Mouse (Mus musculus) heart, postnatal 14 days (tissue): ENCODE data around the gene Ptprm. TPM values are rescaled to one million over a fixed set of nuclear protein-coding genes. Genes with fewer than 3 reads are reported as not detected.
A peak's percentile ranks its signal among the peaks of the same experiment; 100 is the strongest.

Source experiments
- DNase-seq, 2 experiments: peaks; one replicate each; pipeline ENCODE4 v3.0.0; 2021 to 2022
- intact Hi-C: fragments of 180-260 bp; cut with DNase I; formaldehyde crosslinking; loops from one replicate; pipeline ENCODE4 v1.15.1; 2025
- total RNA-seq, 2 experiments: library from RNA; stranded (reverse); gene quantifications; 2 replicates each; pipeline ENCODE4 v1.2.3; 2021

Gene Ptprm
- total RNA-seq, 2 experiments from 2014 or later, result 100 to 104 TPM

DNA sequence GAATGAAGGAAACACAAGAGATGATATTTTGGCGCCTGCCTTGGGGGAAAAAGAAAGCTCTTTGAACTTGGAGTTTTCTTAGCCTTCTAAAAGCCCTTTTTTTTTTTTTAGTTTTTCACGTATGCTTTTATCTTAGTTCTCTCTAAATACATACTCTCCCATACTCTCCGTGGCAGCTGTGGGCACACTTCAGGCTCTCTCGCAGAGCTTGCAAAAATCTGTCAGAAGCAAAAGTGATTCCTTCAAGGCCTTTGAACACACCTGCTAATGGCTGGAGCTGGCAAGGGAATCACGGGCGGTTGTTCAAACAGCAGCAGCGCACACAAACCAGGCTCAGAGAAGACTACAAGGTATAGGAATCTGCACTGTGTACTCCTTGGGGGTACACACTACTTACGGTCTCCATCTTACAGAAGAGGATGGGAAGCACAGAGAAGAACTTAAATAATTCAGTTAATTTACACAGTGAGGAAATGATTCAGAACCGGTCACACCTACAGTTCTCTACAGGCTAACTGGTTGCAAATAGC lies 55.9 kb downstream of the Ptprm start:
- intact Hi-C loops, result no loop called here
- no peak for DNase-seq

DNA sequence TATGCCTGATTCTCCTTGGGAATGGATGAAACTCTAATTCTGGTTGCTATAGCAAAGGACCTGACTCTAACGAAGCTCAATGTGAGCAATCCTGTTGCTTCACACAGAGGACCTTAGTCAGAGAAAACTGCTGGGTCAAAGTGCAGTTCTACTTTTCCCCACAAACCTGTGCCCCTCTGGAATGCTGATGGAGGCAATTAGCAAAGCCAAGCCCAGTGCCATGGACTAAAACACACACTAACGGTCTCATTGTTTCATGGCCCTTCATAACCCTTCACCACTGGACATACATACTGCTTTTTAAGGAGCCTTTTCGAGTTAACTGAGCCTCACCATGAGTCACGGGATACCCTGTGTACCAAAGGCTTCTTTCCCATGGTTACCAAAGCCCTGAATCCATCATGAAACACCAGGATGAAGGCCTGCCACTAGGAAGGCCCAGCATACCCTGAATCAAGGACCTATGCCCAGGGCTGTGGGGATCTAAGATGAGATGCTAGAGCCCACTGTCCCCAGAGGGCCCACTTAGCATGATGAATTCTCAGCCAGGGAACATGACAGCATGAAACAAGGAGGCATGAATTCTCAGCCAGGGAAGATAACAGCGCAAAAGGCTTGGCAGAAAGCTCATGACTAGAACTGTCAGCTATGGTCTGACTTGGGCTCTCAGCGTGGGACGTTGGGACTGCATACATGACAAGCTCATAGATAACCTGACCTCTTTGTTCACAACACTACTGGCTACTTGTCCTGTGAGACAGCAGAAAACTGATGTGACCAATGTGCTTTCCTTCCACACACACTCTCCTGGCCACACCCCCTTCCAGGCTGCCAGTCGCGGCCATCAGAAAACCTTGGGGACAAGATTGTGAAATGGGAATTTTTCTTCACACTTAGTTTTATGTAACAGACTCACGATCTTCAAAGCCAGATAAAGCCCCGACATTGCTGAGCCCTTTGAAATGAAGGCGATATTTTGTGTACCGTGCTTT lies 57.4 kb downstream of the Ptprm start:
- DNase-seq, result peak; percentile 21 to 29
- intact Hi-C loops, result no loop called here

DNA sequence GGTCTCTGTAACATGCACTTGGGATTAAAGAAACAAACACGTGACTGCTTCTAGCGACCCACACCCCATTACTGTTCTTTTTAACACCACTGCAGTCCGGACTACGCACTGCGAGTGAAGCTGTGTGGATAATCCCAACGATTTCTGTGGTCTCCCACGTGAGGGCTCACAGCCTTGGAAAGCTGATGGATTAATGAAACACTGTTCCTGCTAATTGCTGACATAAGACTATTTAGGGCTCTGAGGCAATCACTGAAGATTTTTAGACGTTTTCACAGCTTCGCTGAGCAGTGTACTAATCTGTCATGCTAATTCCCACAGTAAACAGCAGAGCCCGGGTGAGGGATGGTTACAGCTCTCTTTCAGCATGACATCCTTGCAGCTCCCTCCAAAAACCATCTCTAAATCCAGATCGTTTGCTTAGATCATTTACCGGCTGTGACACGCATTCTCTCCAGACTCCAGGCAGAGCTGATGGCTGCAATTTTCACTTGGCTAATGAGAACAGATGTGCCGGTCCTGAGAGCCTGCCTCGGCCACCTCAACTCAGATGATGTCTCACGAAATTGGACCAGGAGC lies 63.5 kb downstream of the Ptprm start:
- intact Hi-C loops, result no loop called here
- no peak for DNase-seq

DNA sequence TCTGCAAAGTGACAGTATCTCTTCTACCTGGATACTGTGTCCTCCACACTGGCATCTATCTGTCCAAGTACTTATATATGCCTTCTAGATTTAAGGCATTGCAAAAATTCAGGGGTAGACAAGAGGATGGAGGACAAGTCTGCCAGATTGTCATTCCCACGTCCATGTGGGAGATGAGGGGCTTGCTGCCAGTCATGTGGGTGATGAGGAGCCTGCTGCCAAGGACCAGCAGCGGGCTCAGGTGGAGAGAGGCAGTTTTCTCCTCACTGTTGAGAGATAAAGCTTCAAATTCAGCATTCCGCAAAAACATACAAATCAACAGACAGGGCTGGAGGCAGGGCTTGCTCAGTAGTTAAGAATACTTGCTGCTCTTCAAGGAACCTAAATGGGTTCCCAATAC lies 66.8 kb downstream of the Ptprm start:
- intact Hi-C loops, result no loop called here
- DNase-seq, result no peak

DNA sequence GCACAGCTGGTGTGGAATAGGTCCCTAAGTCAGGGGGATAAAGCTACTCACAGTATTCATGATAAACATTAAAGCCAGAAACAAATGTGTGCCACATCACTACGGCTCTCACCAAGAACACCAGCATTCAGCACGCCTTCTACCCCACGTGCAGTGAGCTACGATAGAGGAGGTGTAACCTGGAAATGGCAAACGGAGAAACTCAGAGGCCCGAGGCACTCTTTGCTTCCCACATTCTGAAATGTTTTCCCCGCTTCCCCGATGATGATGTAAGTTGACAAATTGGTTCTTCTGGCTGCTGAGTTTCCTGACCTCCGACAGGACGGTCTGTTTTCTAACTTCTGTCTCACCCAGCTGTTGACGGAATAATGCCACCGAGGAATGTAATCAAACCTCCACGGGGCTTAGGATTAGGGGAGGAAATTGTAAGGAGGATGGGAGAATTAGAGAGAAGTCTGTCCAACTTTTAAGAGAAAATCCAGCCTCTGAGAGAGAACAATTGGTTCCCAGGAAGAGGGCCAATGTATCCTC lies 72.6 kb downstream of the Ptprm start:
- intact Hi-C loops, result no loop called here
- no peak for DNase-seq

DNA sequence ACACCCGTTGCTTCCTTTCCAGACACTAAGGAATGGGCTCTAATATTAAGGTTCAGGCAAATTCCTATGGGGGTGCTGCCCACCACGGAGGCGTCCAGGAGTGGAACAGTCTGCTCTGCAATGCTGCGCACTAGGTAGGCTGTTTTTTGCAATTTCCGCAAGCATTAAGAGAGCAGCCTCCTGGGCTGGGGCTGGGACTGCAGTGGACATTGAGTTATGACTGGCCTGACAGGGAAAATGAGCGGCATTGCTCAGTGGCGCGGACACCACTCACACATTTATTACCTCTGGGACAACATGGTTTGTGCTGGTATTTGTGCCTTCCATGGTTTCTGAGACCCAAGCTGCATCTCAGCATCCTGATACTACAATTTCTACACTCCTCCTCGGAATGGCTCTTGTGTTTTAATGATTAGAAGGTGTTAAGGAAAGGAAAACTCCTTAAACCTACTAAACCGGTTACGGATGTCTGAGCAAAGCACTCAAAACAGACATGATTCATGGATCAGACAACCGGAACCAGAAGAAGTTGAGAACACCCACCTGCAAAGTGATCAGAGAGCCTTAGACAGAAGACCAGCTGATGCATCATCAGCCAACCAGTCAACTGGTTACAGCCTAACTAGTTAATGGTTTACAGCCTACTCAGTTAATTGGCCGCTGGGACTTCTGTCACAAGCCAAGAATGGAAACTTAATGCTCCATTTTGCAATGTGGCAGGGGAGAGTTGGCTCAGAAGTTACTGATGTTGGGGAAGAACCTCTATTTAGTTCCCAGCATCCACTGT lies 76.9 kb downstream of the Ptprm start:
- DNase-seq, result no peak

DNA sequence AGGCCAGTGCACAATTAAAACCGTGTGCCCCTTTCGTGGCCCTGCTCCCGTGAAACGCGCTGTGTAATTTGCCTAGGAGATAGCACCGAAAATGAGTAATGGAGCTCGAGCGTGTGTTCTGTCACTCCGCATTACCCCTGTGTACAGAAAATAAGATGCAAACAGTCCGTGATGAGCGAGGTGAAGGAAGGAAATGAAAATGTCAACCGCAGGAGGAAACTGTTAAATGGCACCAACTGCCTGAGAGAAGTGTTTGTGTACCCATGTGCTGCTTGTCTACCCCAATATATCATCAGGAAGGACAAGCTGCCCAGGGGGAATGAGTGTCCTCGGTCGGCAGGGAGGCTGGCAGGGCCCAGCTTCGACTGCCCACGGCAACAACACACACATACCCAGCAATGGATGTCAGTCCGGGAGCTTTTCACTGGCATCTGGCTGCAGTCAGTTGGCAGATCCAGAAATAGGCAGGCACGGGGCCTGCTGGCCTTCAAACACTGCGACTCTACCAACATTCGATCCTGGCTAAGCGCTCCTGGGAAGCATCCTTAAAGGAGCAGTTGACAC lies 79.6 kb downstream of the Ptprm start:
- DNase-seq, result peak; percentile 54 to 66
- intact Hi-C loops, result loop anchor here (5.0 kb wide), 1 partner anchor 78 kb away; the partner anchor contains the start of gene Ptprm

More for the DNA sequence above, 76.9 kb downstream of the Ptprm start:
- intact Hi-C loops, result loop anchor here (5.0 kb wide), 1 partner anchor 75 kb away; the partner anchor contains the start of gene Ptprm

DNA sequence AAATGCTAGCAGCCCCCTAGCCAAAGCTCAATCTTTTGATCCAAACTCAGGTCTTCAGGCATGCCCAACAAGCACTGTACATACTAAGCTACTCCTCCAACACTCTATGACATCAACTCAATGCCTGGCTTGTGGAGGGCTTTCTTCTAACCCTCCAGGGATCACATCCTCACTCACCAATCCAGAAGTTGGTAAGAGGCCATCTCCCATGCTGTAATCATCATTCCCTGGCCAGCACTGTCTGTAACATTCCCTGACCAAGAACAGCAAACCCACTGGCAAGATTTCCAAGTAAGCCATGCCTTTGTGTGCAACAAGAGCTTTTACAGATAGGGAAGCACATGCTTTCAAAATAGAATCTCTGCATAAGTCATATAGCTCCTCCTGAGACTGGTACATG lies 81.3 kb downstream of the Ptprm start:
- intact Hi-C loops, result no loop called here
- peak; percentile 39 to 50 for DNase-seq

DNA sequence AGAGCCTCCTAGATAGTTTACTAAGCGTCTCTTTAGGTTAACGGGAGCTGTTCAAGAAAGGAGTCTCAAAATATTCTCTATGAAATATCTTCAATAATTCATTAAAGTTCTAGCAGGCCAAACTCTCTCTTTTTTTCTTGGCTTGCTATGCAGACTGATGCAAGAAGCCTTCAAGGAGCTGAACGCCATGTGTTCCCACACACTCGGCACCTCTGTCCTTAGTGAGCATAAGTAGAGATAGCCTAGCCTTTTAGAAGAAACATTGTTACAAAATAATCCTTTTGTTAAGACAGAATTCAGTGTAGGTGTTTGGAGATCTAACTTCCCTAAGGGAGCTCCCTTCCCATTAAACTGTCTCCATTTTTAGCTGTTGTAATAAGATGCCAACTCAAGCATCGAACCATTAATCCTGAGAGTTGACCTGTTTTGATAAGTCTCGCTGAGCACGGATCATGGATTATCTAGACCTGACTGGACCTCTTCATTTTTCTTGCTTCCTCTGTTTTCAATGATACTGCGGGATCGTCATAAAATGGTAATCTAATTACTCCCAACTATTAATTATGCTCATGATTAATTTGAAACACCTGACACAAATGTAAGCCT lies 85.7 kb downstream of the Ptprm start:
- DNase-seq, result no peak
- intact Hi-C loops, result no loop called here

DNA sequence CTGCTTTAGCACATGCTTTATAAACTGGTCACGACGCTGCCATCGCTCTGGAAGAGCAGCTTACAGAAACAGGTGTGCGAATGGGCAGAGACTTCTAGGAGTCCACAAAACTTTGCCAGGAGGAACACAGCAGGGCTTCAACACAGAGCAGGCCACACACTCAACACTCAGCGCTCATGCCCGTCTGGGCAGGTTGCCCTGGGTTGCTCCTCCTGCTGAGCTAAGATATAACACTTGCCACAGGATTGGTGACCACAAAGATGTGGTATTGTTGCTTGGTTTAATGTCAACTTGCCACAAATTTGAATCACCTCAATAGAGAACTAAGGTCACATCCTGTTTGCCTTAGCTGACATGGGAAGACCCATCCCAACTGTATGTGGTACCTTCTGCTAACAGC lies 88.0 kb downstream of the Ptprm start:
- peak in 1 of 2 experiments; percentile 37 for DNase-seq
- intact Hi-C loops, result no loop called here

DNA sequence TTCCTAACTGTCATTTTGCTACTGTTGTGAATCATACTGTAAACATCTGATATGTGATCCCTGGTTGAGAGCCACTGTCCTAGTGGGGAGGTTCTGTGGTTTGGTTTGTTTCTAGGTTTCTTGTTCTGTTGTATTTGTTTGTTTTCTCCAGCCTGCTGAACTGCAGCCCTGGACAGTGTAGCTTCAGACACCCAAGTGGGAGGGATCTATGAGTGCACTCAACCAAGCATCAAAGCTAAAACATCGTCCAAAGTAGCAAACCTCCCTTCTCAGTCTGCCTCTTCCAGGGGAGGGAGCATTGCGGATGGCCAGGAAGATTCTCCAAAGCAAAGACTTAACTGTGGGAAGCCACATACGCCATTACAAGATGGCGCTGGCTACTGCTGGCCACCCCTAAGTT lies 88.7 kb downstream of the Ptprm start:
- DNase-seq, result no peak
- intact Hi-C loops, result no loop called here

DNA sequence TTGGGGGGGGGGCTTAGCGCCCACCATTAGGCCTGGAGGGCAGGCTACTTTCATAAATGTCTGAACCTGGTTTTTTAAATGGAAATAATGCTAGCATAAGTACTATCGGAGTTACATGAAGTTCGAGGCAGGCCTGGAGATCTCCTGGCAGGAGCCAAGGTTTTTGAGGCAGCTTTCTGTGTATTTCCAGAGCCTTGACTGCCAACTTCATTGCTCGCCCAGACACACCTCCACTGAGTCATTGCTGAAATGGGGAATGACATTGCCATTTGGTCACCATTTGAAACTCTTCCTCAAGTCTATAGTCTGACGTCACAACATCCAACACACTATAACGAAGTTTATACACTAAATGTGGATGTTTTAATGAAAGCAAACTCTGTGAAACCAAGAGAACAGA lies 89.5 kb downstream of the Ptprm start:
- no peak for DNase-seq
- intact Hi-C loops, result no loop called here

DNA sequence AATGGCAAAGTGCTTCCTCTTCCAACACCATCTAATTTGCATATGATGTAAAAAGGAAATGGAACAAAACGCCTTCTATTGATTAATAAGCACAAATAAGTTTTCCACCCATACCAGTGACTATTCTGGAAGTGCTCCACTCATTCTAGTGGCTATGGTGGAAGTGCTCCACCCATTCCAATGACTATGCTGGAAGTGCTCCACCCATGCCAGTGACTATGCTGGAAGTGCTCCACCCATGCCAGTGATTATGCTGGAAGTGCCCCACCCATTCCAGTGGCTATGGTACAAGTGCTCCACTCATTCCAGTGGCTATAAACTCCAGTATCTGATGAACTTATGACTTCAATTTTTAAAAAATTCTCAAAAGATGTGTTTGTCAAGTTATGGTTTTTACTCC lies 91.2 kb downstream of the Ptprm start:
- DNase-seq, result no peak
- intact Hi-C loops, result no loop called here

DNA sequence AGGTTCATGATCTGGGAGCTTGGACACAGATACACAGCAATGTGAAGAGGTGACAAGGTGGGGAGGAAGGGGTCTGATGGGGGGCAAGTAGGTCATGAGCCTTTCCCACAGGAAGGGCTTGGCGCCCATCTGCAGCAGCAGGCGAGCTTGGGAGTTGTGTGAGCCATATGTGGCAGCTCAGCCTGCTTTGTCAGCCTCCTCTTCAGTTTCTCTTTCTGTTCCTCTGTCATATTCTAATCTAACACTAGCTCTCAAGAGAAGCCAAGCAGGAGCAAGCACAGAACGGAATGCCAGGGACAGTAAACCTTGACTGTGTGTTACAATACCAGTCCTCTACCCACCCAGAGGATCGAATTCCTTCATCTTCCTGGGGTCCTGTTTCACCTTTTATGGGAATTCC lies 94.2 kb downstream of the Ptprm start:
- no peak for DNase-seq
- intact Hi-C loops, result no loop called here

DNA sequence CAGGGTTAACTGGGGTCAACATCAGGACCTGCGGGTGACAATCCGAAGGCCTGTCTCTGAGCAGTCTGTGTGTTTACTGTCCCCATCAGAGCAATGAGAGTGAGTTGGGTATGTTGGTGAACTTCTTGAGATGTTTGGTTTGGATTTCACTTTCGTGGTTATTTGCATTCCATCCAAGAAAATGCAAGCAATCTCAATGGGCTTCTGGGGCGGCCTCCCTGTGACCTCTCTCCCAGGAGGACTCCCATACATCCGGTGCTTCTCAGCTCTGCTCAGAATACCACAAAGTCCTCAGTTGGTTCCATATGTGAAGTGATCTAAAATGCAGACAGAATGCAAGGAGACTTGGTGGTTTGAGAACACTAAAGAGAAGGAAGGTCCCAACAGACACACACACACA lies 96.5 kb downstream of the Ptprm start:
- intact Hi-C loops, result no loop called here
- no peak for DNase-seq

DNA sequence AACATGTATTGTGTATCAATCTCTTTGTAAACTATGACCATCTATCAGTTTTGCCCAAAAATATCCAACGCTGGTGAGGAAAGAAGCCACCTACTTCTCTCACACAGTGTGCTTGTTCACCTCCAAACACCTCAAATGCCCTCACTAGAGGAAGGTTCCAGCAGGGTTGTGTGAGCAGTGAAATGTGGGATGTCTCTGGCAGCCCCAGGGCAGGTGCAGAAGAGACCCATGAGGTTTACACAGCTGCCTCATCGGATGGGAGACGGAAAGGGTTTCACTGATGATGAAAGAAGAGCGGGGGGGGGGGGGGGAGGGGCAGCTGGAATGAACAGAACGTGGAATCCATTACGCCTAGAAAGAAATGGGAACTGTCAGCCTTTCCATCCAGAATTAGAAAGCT lies 98.1 kb downstream of the Ptprm start:
- DNase-seq, result no peak
- intact Hi-C loops, result no loop called here

DNA sequence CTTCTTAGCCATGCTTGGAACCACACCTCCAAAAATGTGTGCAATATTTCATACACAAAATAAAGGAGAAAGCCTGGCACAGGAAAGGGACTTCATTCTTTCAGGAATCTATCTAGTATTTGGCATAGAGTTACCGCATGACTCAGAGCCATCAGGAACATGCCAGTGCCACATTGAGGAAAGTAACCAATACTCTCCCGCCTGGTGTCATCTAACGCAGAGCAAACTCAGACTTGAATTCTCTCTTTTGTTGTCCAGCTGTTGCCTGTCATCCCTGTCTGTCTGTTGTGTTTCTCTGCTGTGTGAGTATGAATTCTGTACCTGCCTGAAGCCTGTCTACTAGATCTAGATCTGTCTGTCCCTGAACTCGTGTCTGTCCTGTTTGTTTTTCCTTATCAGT lies 100.8 kb downstream of the Ptprm start:
- intact Hi-C loops, result no loop called here
- DNase-seq, result no peak

DNA sequence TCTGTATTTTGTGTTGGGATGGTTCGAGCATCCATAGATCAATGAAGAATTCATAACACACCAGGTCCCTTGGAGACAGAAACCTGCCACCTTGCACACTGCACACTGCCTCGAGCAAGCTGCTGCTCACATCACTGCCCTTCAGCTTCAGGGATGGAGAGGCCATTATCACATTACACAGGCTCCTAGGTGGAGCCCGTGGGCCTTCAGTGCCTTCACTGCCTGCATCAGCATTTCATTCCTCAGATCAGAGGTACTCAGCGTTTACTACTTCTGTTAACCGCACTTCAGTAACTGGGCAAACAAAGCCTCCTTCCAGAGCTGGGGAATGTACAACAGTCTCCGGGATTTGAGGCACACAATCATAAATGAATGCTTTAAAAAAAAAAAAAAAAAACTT lies 101.3 kb downstream of the Ptprm start:
- intact Hi-C loops, result no loop called here
- DNase-seq, result no peak

DNA sequence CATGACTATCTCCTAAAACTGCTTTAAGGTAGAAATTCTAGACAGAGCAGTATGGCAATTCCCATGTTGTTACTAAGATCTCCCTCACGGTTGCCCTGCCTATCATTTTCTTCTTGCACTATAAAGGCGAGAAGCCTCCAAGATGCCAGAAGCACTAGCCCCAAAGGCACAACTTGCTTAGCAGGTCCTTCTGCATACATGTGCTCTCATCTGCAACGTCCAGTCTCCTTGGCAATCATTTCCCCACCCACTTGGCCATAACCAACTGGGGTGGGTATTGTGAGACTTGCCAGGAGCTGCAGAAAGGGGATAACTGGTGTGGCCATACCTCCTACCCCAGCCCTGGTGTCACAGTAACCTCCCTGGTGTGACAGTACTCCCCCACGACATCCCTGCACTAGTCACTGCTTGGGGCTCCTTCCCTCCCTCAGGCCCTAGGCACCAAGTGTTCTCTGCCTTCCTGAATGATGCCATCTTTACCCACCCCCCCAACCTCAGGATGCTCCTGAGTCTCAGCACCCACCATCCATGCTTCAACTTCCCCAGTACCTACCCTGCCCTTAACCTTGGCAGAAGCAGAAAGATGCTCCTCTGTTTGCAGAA lies 108.9 kb downstream of the Ptprm start:
- intact Hi-C loops, result no loop called here
- DNase-seq, result no peak
